Mouse (Mus musculus) liver, embryonic 14.5 days (tissue): Measurements from ENCODE around the gene Mansc1.

Experiments used
- CTCF ChIP-seq: IDR thresholded peaks from 2 replicates; pipeline ENCODE4 v1.5.1; 2016; ENCODE audit warnings: antibody characterized with exemption, low read depth, control low read depth
- EP300 ChIP-seq: IDR thresholded peaks from 2 replicates; pipeline ENCODE4 v1.6.1; 2016; ENCODE audit warnings: antibody characterized with exemption, low read depth

- TF ChIP-seq CTCF (no peak), EP300 (no peak)
These were observed 38.7 kb upstream of the Mansc1 start for GRCm38 (mm10) chr6:134670881-134671411.
